Mouse (Mus musculus) CH12F3 (cell line): ENCODE results near the gene Adh6a.
"Not testable (repeated sequence)": the region's sequence is repeated elsewhere in the genome, so short reads cannot be mapped to it uniquely, and the experiment has no call there.

ENCODE experiments used
- in situ Hi-C: fragments of 300-500 bp; cut with MboI; formaldehyde crosslinking; loops from 2 replicates; pipeline ENCODE4 v1.14.3; 2020; ENCODE audit warnings: low sequenced_read_pairs

Gene Adh6a

GRCm38 (mm10) chr3:138316908-138317472 is 3.9 kb downstream of the Adh6a start:
- in situ Hi-C loops: no loop called here

GRCm38 (mm10) chr3:138325001-138325400 is 11.9 kb downstream of the Adh6a start:
- in situ Hi-C loops: no loop called here

GRCm38 (mm10) chr3:138325466-138325865 is 12.4 kb downstream of the Adh6a start:
- in situ Hi-C loops: no loop called here

GRCm38 (mm10) chr3:138333910-138334309 is 20.8 kb downstream of the Adh6a start:
- in situ Hi-C loops: no loop called here

- in situ Hi-C loops: no loop called here
Observed at GRCm38 (mm10) chr3:138334320-138334719, 21.2 kb downstream of the Adh6a start.

- in situ Hi-C loops: no loop called here
Observed at GRCm38 (mm10) chr3:138335566-138335965, 22.5 kb downstream of the Adh6a start.

- in situ Hi-C loops: no loop called here
Observed at GRCm38 (mm10) chr3:138336104-138336754, 23.1 kb downstream of the Adh6a start.

GRCm38 (mm10) chr3:138341471-138341870 is 28.4 kb downstream of the Adh6a start, which contains the start of gene Adh6b:
Gene Adh6b, plus strand, starts transcription at chr3:138341775.
- in situ Hi-C loops: no loop called here

GRCm38 (mm10) chr3:138347041-138347440 is 34.0 kb downstream of the Adh6a start:
- in situ Hi-C loops: no loop called here

GRCm38 (mm10) chr3:138352012-138352809 is 39.1 kb downstream of the Adh6a start:
- in situ Hi-C loops: no loop called here

GRCm38 (mm10) chr3:138358856-138359255 is 45.8 kb downstream of the Adh6a start:
- in situ Hi-C loops: no loop called here

- in situ Hi-C loops: no loop called here
Observed at GRCm38 (mm10) chr3:138360721-138361120, 47.6 kb downstream of the Adh6a start.

- in situ Hi-C loops: no loop called here
Observed at GRCm38 (mm10) chr3:138362920-138363319, 49.8 kb downstream of the Adh6a start.

GRCm38 (mm10) chr3:138366181-138366580 is 53.1 kb downstream of the Adh6a start:
- in situ Hi-C loops: no loop called here

GRCm38 (mm10) chr3:138369546-138369945 is 56.5 kb downstream of the Adh6a start:
- in situ Hi-C loops: no loop called here

- in situ Hi-C loops: not testable (repeated sequence)
Observed at GRCm38 (mm10) chr3:138370289-138370688, 57.2 kb downstream of the Adh6a start.

GRCm38 (mm10) chr3:138373920-138374319 is 60.8 kb downstream of the Adh6a start:
- in situ Hi-C loops: no loop called here

- in situ Hi-C loops: no loop called here
Observed at GRCm38 (mm10) chr3:138375148-138375547, 62.1 kb downstream of the Adh6a start.
